11 mouse cellular contexts compared by ENCODE assay signal in genomic region chr17:71300338-71300737, GRCm38 (mm10). TPM values are rescaled to one million over a fixed set of nuclear protein-coding genes. Genes with fewer than 3 reads are reported as not detected.
A peak's percentile ranks its signal among the peaks of the same experiment; 100 is the strongest.
DNase-seq lines count a peak whose midpoint lies in the region; ATAC-seq lines count a peak whose summit lies in the region.
"Had no signal": no experiment of that assay in that cellular context is flagged by ENCODE, and none has a peak within 500 bp of the region (broad histone marks: within the 10 kb centered on the region; RNA-seq: fewer than 3 reads in every experiment).

No protein-coding gene starts in this region.

- H3K9me3 ChIP-seq in heart, embryonic 11.5 days (replicated peaks; ENCODE audit: control insufficient read depth, low read length): no peaks in the 10 kb centered on the region
- H3K9me3 ChIP-seq: limb, embryonic 15.5 days had no signal

- H3K9ac ChIP-seq in heart, embryonic 11.5 days (ENCODE audit: low read depth, low read length): no peak overlapping the region
- H3K9ac ChIP-seq: limb, embryonic 15.5 days had no signal

- 70% methylated on average over 2 of the region's 2 CpGs for WGBS in heart, embryonic 11.5 days (ENCODE audit: insufficient replicate concordance)

- 0 out of 2 replicates have a peak, but pooled peaks cover 5% of the 10 kb centered on the region for H3K36me3 ChIP-seq in heart, embryonic 11.5 days (ENCODE audit: control insufficient read depth, insufficient read depth, low read length)
- H3K36me3 ChIP-seq: limb, embryonic 15.5 days had no signal

- peaks cover 8% of the 10 kb centered on the region for H3K4me1 ChIP-seq in heart, embryonic 11.5 days (ENCODE audit: control insufficient read depth, insufficient read depth, low read length)

- DNase-seq in heart, adult 18-20 months: peak; percentile 80 to 88
- DNase-seq in adrenal gland, postnatal 10 days: peak; percentile 58
- DNase-seq in heart, postnatal 36 days: peak; percentile 58 to 66
- no peak for DNase-seq in cerebellum, adult 9-11 months
- DNase-seq in layer of hippocampus, postnatal 10 days (ENCODE audit: low spot score in 2 of 2): no peak

- intact Hi-C loops in heart, postnatal 36 days (cut with DNase I): no loop called here

- no peak overlapping the region for H3K27ac ChIP-seq in heart, embryonic 11.5 days (ENCODE audit: low read depth, low read length)
- H3K27ac ChIP-seq: kidney, postnatal 0 days; limb, embryonic 15.5 days had no signal

- no peak for ATAC-seq in heart, embryonic 11.5 days (replicated peaks; ENCODE audit: insufficient number of reproducible peaks, low FRiP score, low TSS enrichment)
- peak; percentile 73 for ATAC-seq in megakaryocyte, adult 5-6 weeks (ENCODE audit: poor library complexity, severe bottlenecking)
- no peak for ATAC-seq in inflammation-experienced regulatory T-cells, adult 6 months

- H3K4me3 ChIP-seq in heart, embryonic 11.5 days (ENCODE audit: low read depth, low read length): no peak overlapping the region
- H3K4me3 ChIP-seq: limb, embryonic 15.5 days had no signal

- no peak overlapping the region for H3K4me2 ChIP-seq in heart, embryonic 11.5 days
- H3K4me2 ChIP-seq: limb, embryonic 15.5 days had no signal

- no peaks in the 10 kb centered on the region for H3K27me3 ChIP-seq in heart, embryonic 11.5 days (ENCODE audit: control insufficient read depth, insufficient read depth, low read length)
- H3K27me3 ChIP-seq: CH12.LX; limb, embryonic 15.5 days had no signal

RNA-seq across cellular contexts. Expression of gene Emilin2, which starts 11.4 kb away (rescaled TPM):
- total RNA-seq in heart, adult 18-20 months (2021): 10 to 100 TPM; 37.9 to 40.1 TPM
- polyA plus RNA-seq in heart, embryonic 11.5 days (2014; fragmentation: Nextera tagmentation; extraction: Ambion mirVana): 59.1 and 81.1 TPM in 2 replicates
- 10 to 100 TPM; 14.0 to 15.4 TPM for total RNA-seq in adrenal gland, postnatal 10 days (2021)
- 10 to 100 TPM; 53.7 to 67.6 TPM for total RNA-seq in heart, postnatal 36 days (2021)
- 152 and 159 TPM in 2 replicates for total RNA-seq in megakaryocyte, adult 5-6 weeks (2015)
- total RNA-seq in megakaryocyte, adult 5-6 weeks (2017): 244 and 250 TPM in 2 replicates
- polyA plus RNA-seq in inflammation-experienced regulatory T-cells, adult 6 months (2017; shearing (Covaris generic)): under 1 TPM; 0.08 to 0.21 (median 0.15) TPM
- 1 to 10 TPM; 5.0 to 6.4 TPM for total RNA-seq in layer of hippocampus, postnatal 10 days (2021)

Comparison
In these comparisons a context has a peak if more than half of its experiments do, and no peak if none do; other contexts are left out.
1. DNase-seq: peak in heart, adult 18-20 months (2 of 2), adrenal gland, postnatal 10 days (single experiment) and heart, postnatal 36 days (2 of 2); none in cerebellum, adult 9-11 months (single experiment) and layer of hippocampus, postnatal 10 days (0 of 2).